Mouse (Mus musculus) E14TG2a.4 (cell line): ENCODE measurements around the gene Rnf126.

Experiments
- CTCF ChIP-seq: conservative IDR thresholded peaks from 2 replicates; pipeline ENCODE4 v1.5.1; 2014; ENCODE audit warnings: low read length
- NANOG ChIP-seq: IDR thresholded peaks from 2 replicates; pipeline ENCODE4 v1.6.1; 2014; ENCODE audit warnings: borderline replicate concordance, low read length, mixed read lengths
- POU5F1 ChIP-seq: IDR thresholded peaks from 2 replicates; pipeline ENCODE4 v1.6.1; 2014; ENCODE audit warnings: low read length, borderline replicate concordance

DNA sequence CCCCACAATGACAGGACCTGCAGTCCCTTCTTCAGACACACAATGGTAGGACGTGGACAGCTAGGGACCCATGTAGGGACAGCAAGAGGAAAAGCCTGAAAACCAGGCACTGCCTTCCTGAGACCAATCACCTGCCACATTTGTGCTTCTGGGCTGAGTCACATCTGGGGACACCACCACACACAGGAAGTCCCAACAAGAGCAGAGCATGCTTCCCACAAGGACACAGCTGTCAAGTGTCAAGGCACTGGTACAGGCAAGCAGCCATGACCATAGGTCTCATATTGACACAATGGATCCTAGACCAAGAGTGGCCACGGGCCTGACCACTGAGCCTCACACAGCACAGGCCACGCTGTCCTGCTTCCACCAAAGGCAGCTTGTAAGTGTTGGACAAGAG, 3.9 kb downstream of the Rnf126 start:
- TF ChIP-seq CTCF (no peak), NANOG (no peak), POU5F1 (no peak)
